ENCODE assay signal across 19 mouse cellular contexts in genomic region chrX:166718075-166718474, GRCm38 (mm10).
DNase-seq lines count a peak whose midpoint lies in the region; ATAC-seq and TF ChIP-seq lines count a peak whose summit lies in the region.
"Had no signal": no experiment of that assay in that cellular context is flagged by ENCODE, and none has a peak within 500 bp of the region (broad histone marks: within the 10 kb centered on the region; RNA-seq: fewer than 3 reads in every experiment).

No protein-coding gene starts in this region.

- no peak for TF ChIP-seq CTCF in spleen, adult 2 months (IDR thresholded peaks at IDR 0.05; ENCODE audit: extremely low read depth, insufficient read depth, insufficient read length, insufficient replicate concordance)

- no peaks in the 10 kb centered on the region for H3K4me1 ChIP-seq in spleen, adult 2 months (ENCODE audit: control insufficient read depth, insufficient read depth, insufficient read length)
- H3K4me1 ChIP-seq: embryonic facial prominence, embryonic 10.5 days; forebrain, embryonic 13.5 days; heart, embryonic 13.5 days; hindbrain, embryonic 15.5 days had no signal

- H3K27ac ChIP-seq in spleen, adult 2 months (ENCODE audit: insufficient read depth, low read length): peak overlapping the region; percentile 67; the same call in 1 of the 2 replicates
- H3K27ac ChIP-seq: embryonic facial prominence, embryonic 10.5 days; forebrain, embryonic 13.5 days; heart, embryonic 13.5 days; hindbrain, embryonic 15.5 days had no signal

- no peak for TF ChIP-seq POLR2A in spleen, adult 2 months (IDR thresholded peaks at IDR 0.05; ENCODE audit: low read depth, low read length)

- intact Hi-C loops in left cerebral cortex, postnatal 10 days (cut with DNase I): no loop called here

- ATAC-seq in neutrophil, adult 5-6 weeks (ENCODE audit: extremely low read depth, insufficient number of reproducible peaks, low FRiP score, poor library complexity, severe bottlenecking): peak; percentile 94
- ATAC-seq in megakaryocyte-erythroid progenitor cell, adult 5-6 weeks (replicated peaks; ENCODE audit: low FRiP score, low TSS enrichment, poor library complexity, severe bottlenecking): no peak
- ATAC-seq: forebrain, embryonic 13.5 days; forebrain, postnatal 0 days had no signal

- no peaks in the 10 kb centered on the region for H3K27me3 ChIP-seq in spleen, adult 2 months (ENCODE audit: control insufficient read depth, insufficient read depth, low read length)

- no peaks in the 10 kb centered on the region for H3K36me3 ChIP-seq in spleen, adult 2 months (ENCODE audit: control insufficient read depth, insufficient read depth, low read length)
- H3K36me3 ChIP-seq: embryonic facial prominence, embryonic 10.5 days; heart, embryonic 13.5 days; hindbrain, embryonic 15.5 days had no signal

- no peak overlapping the region for H3K4me3 ChIP-seq in spleen, adult 2 months (ENCODE audit: extremely low read depth, insufficient read depth, insufficient read length)
- H3K4me3 ChIP-seq: embryonic facial prominence, embryonic 10.5 days; forebrain, embryonic 13.5 days; heart, embryonic 13.5 days; hindbrain, embryonic 15.5 days had no signal

- peak in 1 of 2 experiments; percentile 63 for DNase-seq in spleen, adult 2 months (ENCODE audit: low read depth in 1 of 2, low spot score in 2 of 2)
- DNase-seq in spleen, postnatal 4 days (ENCODE audit: low spot score in 2 of 2): no peak
- peak; percentile 24 for DNase-seq in CD4-positive, CD25-positive, alpha-beta regulatory T cell, adult 2 months (ENCODE audit: low read depth, low spot score)
- peak; percentile 7 for DNase-seq in induced T-regulatory cell, adult 2 months (ENCODE audit: low read depth)
- no peak for DNase-seq in left cerebral cortex, postnatal 10 days (ENCODE audit: extremely low spot score in 1 of 2, low spot score in 2 of 2)
- no peak for DNase-seq in right cerebral cortex, adult 2 months (ENCODE audit: low spot score in 2 of 2)
- DNase-seq: adrenal gland, adult 8-10 months; adrenal gland, postnatal 36 days; cerebellum, adult 2 months; cerebellum, postnatal 10 days; forebrain, postnatal 0 days; gastrocnemius, postnatal 14 days; heart, postnatal 36 days had no signal

Comparison
In these comparisons a context has a peak if more than half of its experiments do, and no peak if none do; other contexts are left out.
1. DNase-seq: peak in CD4-positive, CD25-positive, alpha-beta regulatory T cell, adult 2 months (single experiment) and induced T-regulatory cell, adult 2 months (single experiment); none in spleen, postnatal 4 days (0 of 2), left cerebral cortex, postnatal 10 days (0 of 2) and right cerebral cortex, adult 2 months (0 of 2).